Mouse (Mus musculus): Measurements from ENCODE around the gene Abca8a. TPM values are rescaled to one million over a fixed set of nuclear protein-coding genes. Genes with fewer than 3 reads are reported as not detected.

The Abca8a gene
- total and polyA plus RNA-seq, 2 experiments from 2014 or later: 1.9 to 3.2 TPM

DNA sequence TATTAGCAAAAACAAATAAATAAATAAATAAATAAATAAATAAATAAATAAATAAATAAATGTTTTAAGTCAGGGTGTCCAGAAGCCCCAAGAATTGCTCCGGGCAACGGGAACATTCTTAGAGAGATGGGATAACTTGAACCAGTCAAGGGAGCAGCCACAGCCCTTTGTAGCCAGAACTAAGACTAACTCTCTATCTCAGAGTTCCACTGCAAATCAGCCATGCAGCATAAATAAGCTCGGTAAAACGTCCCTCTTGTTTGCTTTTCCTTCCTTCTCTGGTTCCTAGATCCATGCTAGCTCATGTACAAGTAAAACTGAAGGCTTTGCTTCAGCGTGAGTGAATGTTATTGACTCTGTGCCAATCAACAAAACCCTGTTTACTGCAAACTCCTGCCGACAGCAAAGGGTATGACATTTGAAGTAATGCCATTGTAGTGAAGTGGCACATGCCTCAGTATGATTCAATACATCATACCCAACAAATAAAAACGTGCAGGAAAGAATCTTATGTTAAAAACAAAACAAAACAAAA lies 865 bp downstream of the Abca8a start:
- no peaks in the 10 kb centered on the region for H3K9me3 ChIP-seq (ENCODE audit: low read length)
- H3K9ac ChIP-seq: no peak overlapping the region
- no peaks in the 10 kb centered on the region for H3K36me3 ChIP-seq (ENCODE audit: insufficient read depth)
- no peak for TF ChIP-seq CTCF (IDR thresholded peaks at IDR 0.05; ENCODE audit: low read depth)
- WGBS: 27% methylated on average over 7 of the region's 7 CpGs
- H3K4me2 ChIP-seq (ENCODE audit: low read depth): no peak overlapping the region
- no peaks in the 10 kb centered on the region; the same call in 1 of the 2 replicates for H3K4me1 ChIP-seq (ENCODE audit: insufficient read depth)
- no peak overlapping the region for H3K4me3 ChIP-seq (ENCODE audit: low read depth, low read length)
- no peak for ATAC-seq
- no peaks in the 10 kb centered on the region for H3K27me3 ChIP-seq (ENCODE audit: insufficient read depth, low read length)
- H3K27ac ChIP-seq (ENCODE audit: low read depth, low read length): no peak overlapping the region
- DNase-seq: no peak

DNA sequence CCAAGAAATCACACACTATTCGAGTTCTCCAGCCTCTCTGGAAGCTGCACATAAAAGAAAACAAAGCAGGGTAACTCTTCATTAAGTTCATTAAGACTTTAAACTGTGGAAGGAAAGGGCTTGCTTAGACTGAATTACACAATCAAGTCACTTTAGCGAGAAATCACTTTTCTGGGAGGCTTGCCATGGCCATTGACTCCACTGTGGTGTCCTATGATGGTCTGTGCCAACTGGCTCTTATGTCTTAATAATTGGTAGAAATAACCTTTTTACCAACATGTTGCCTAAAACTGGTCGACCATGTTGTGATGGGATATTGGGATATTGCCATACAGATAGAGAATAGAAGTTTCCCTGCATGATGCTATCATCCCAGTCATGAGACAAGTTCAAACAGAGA lies 1.5 kb downstream of the Abca8a start:
- TF ChIP-seq CTCF (IDR thresholded peaks at IDR 0.05; ENCODE audit: low read depth): no peak

DNA sequence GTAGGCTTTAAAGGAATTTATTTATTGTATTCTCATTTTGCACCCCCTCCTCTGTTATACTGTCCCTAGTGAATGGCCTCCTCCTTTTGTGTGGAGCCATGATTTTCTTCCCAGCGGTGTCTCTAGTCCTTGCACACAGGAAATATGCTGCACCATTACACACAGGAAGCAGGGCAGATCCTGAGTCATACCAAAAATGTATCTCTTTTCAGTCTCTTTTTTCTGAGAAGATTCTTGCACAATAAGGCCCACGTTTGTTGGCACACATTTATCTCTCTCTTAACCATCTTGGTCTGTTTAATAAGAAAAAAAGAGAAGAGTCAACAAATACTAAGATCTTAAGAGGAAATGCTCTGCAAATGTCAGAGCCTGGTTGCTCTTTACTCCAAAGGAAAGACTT lies 4.5 kb downstream of the Abca8a start:
- Histone ChIP-seq H3K9me3 (ENCODE audit: low read length) (no peaks in the 10 kb centered on the region), H3K27me3 (ENCODE audit: insufficient read depth, low read length) (no peaks in the 10 kb centered on the region), H3K4me2 (ENCODE audit: low read depth) (no peak overlapping the region), H3K36me3 (ENCODE audit: insufficient read depth) (no peaks in the 10 kb centered on the region), H3K9ac (no peak overlapping the region), H3K4me1 (ENCODE audit: insufficient read depth) (no peaks in the 10 kb centered on the region; the same call in 1 of the 2 replicates), H3K4me3 (ENCODE audit: low read depth, low read length) (no peak overlapping the region), H3K27ac (ENCODE audit: low read depth, low read length) (no peak overlapping the region)
- 80% methylated on average over 2 of the region's 2 CpGs for WGBS
- ATAC-seq (no peak), DNase-seq (no peak)
- TF ChIP-seq CTCF (IDR thresholded peaks at IDR 0.05; ENCODE audit: low read depth): no peak

More for the DNA sequence above, 1.5 kb downstream of the Abca8a start:
- WGBS: 35% methylated on average over 3 of the region's 3 CpGs
- Histone ChIP-seq H3K9me3 (ENCODE audit: low read length) (no peaks in the 10 kb centered on the region), H3K4me2 (ENCODE audit: low read depth) (no peak overlapping the region), H3K27ac (ENCODE audit: low read depth, low read length) (no peak overlapping the region), H3K36me3 (ENCODE audit: insufficient read depth) (no peaks in the 10 kb centered on the region), H3K4me1 (ENCODE audit: insufficient read depth) (no peaks in the 10 kb centered on the region; the same call in 1 of the 2 replicates), H3K9ac (no peak overlapping the region), H3K27me3 (ENCODE audit: insufficient read depth, low read length) (no peaks in the 10 kb centered on the region), H3K4me3 (ENCODE audit: low read depth, low read length) (no peak overlapping the region)
- DNase-seq (no peak), ATAC-seq (no peak)

DNA sequence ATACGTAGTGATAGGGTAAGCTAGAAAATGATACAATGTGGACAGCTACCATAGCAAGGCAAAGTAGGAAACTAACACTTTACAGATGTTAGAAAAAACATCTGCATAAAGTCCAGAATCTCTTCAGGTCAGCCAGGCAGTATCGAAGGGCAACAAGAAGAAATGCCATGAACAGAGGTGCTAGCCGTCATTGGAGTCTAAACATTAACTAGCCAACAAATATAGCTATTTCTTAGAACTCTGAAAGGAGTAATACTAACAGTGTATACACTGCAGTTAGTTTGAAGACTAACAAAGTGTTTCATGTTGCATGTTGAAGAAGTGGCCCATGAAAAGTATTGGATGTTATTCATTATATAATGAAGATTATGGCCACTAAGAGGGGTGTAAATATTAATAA lies 23.6 kb downstream of the Abca8a start:
- H3K27ac ChIP-seq (ENCODE audit: low read depth, low read length): no peak overlapping the region
- no peaks in the 10 kb centered on the region for H3K36me3 ChIP-seq (ENCODE audit: insufficient read depth)
- no peaks in the 10 kb centered on the region for H3K4me1 ChIP-seq (ENCODE audit: insufficient read depth)
- no peak for ATAC-seq
- H3K4me2 ChIP-seq (ENCODE audit: low read depth): no peak overlapping the region
- no peak overlapping the region for H3K4me3 ChIP-seq (ENCODE audit: low read depth, low read length)
- WGBS: 90% methylated on average over 3 of the region's 3 CpGs
- no peaks in the 10 kb centered on the region for H3K27me3 ChIP-seq (ENCODE audit: insufficient read depth, low read length)
- TF ChIP-seq CTCF (IDR thresholded peaks at IDR 0.05; ENCODE audit: low read depth): no peak
- no peaks in the 10 kb centered on the region for H3K9me3 ChIP-seq (ENCODE audit: low read length)
- no peak for DNase-seq
- H3K9ac ChIP-seq: no peak overlapping the region

DNA sequence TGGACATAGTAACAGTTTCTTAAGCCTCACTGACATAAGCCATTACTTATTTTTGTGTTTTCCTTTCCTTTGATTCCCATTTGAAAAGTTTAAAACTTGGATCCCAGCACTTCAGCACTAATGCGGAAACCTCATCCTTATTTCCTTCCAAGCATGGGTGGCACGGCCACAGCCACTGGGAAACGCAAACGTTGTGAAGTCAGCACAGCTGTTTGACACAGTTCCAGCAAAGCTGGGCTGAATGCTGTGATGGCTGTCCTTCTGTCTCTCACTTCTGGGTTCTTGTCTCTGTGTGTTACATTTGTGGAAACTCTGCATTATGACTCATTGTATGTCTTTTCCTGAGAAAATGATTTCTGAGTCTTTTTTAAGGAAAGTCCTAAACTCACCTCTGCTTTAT lies 34.7 kb downstream of the Abca8a start:
- Histone ChIP-seq H3K27me3 (ENCODE audit: insufficient read depth, low read length) (no peaks in the 10 kb centered on the region), H3K4me2 (ENCODE audit: low read depth) (no peak overlapping the region), H3K4me1 (ENCODE audit: insufficient read depth) (no peaks in the 10 kb centered on the region), H3K4me3 (ENCODE audit: low read depth, low read length) (no peak overlapping the region), H3K9ac (no peak overlapping the region), H3K9me3 (ENCODE audit: low read length) (no peaks in the 10 kb centered on the region), H3K27ac (ENCODE audit: low read depth, low read length) (no peak overlapping the region), H3K36me3 (ENCODE audit: insufficient read depth) (no peaks in the 10 kb centered on the region)
- ATAC-seq: no peak
- 73% methylated on average over 4 of the region's 4 CpGs for WGBS
- no peak for DNase-seq
- no peak for TF ChIP-seq CTCF (IDR thresholded peaks at IDR 0.05; ENCODE audit: low read depth)

DNA sequence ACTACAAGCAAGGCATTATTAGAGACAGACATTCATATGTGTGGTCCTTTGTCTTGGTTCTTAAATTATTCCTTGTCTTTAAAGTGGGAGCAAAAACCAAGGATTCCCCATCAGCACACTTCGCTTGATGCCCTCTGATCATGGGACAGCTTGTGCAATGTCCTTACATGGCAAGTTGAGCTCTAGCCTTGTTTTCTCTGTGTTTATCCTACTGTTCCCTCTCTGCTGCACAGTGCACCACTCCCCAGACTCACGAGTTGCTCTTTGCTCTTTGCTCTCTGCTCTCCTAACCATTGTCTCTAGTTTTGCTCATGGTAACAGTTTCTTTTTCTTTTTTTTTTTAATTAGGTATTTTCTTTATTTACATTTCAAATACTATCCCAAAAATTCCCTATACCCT lies 35.7 kb downstream of the Abca8a start:
- Histone ChIP-seq H3K4me1 (ENCODE audit: insufficient read depth) (no peaks in the 10 kb centered on the region), H3K4me2 (ENCODE audit: low read depth) (no peak overlapping the region), H3K4me3 (ENCODE audit: low read depth, low read length) (no peak overlapping the region), H3K27ac (ENCODE audit: low read depth, low read length) (no peak overlapping the region), H3K27me3 (ENCODE audit: insufficient read depth, low read length) (no peaks in the 10 kb centered on the region), H3K36me3 (ENCODE audit: insufficient read depth) (no peaks in the 10 kb centered on the region), H3K9me3 (ENCODE audit: low read length) (no peaks in the 10 kb centered on the region), H3K9ac (no peak overlapping the region)
- WGBS: 65% methylated on average over 2 of the region's 2 CpGs
- no peak for ATAC-seq
- no peak for TF ChIP-seq CTCF (IDR thresholded peaks at IDR 0.05; ENCODE audit: low read depth)
- no peak for DNase-seq

DNA sequence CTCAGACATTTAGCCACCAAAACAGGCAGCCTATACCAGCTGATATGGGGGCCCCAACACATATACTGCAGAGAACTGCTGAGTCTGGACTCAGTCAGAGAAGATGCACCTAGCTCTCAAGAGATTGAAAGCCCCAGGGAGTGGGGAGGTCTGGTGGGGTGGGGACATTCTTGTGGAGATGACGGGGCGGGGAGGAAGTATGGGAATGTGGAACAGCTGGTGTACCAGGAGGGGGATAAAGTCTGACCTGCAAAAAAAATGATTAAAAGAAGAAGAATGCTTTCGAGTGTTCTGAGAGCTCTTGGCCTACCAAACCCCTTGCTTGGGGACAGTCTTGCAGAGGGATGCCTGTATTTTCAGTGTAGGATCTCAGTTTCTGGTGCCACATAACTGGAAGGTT lies 42.1 kb downstream of the Abca8a start:
- Histone ChIP-seq H3K4me3 (ENCODE audit: low read depth, low read length) (no peak overlapping the region), H3K27me3 (ENCODE audit: insufficient read depth, low read length) (no peaks in the 10 kb centered on the region), H3K4me2 (ENCODE audit: low read depth) (no peak overlapping the region), H3K9ac (no peak overlapping the region), H3K36me3 (ENCODE audit: insufficient read depth) (no peaks in the 10 kb centered on the region), H3K27ac (ENCODE audit: low read depth, low read length) (no peak overlapping the region), H3K9me3 (ENCODE audit: low read length) (no peaks in the 10 kb centered on the region), H3K4me1 (ENCODE audit: insufficient read depth) (no peaks in the 10 kb centered on the region)
- 75% methylated on average over 3 of the region's 3 CpGs for WGBS
- no peak for ATAC-seq
- no peak for DNase-seq
- TF ChIP-seq CTCF (IDR thresholded peaks at IDR 0.05; ENCODE audit: low read depth): no peak

All from forebrain, postnatal 0 days (tissue).